Mouse (Mus musculus): Measurements from ENCODE around the gene Hist1h2bj.

GRCm38 (mm10) chr13:22033741-22034442, 9.1 kb upstream of the Hist1h2bj start:
- TF ChIP-seq GATA1 (IDR thresholded peaks at IDR 0.05; ENCODE audit: low read length) (no peak), TAL1 (IDR thresholded peaks at IDR 0.05; ENCODE audit: low read length) (no peak)

Data from erythroblast, embryonic 14.5 days (primary cell).